Mouse (Mus musculus): ENCODE measurements around the gene Tfb2m.

The Tfb2m gene

DNA sequence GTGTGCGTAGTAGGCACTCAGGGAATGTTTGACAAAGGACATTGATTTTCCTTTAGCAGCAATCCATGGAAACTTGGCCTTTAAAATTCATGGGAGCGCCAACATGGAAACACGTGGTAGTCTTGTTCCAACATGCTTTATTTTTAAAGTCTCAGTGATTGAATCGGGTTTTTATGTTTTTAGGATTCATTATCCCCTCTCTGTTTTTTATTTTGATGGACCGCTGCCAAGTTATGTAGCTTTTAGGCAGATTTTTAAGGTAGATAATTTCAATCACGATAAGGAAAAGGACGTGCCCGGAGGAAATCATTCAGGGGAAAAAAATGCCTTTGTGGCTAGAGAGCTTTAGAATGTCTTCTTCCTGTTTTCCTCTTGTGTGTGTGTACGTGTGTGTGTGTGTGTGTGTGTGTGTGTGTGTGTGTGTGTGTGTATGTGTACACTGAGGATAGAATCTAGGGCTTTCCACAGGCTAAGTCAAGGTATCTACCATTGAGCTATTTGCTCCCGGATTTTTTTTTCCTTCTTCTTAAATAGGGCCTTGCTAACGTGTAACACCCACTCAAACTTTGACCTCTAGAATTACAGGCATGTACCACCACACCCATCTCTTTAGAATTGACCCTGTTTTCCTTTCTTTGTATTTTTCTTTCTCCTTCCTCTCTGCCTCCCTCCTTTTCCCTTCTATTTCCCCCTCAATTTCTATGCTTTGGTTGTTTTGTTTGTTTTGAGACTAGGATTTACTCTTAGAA lies 13.6 kb upstream of the Tfb2m start:
- no peak for DNase-seq (ENCODE audit: low read depth)

DNA sequence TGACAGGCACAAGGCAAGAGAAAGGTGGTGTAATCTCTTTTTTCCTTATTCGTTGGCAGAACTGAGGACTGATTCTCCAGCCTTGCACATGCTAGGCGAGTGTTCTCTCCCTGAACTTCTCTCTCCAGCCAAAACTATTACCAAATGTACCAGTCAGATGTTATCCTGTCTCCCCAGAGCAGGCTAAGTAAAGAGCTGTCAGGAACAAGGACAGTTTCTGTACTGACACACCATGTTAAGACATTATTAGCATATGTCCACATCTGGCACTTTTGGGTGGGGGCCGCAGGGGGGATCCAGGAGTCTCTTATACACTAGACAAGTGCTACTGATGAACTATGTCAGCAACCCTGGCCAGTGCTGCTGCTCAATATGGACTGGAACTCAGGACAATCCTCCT lies 10.9 kb upstream of the Tfb2m start:
- no peak for DNase-seq (ENCODE audit: low read depth)

DNA sequence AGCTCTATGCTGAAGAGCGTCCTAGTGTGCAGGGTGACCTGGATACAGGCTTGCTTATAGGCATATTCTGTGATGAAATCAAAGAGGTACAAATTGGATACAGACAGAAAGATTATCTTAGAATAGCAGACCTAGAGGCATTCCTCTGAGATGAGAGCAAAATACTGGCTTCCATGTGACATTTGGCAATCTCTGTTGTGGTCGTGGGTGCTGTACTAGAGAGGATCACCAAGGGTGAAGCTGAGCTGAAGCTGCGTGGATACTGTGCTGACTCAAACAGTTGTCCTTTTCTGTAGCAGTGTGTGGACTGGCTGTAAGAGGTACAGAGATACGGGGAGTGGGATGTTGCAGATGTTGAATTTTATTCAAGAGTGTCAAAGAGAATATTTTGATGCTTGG lies 7.9 kb upstream of the Tfb2m start:
- DNase-seq (ENCODE audit: low read depth): peak; percentile 32

DNA sequence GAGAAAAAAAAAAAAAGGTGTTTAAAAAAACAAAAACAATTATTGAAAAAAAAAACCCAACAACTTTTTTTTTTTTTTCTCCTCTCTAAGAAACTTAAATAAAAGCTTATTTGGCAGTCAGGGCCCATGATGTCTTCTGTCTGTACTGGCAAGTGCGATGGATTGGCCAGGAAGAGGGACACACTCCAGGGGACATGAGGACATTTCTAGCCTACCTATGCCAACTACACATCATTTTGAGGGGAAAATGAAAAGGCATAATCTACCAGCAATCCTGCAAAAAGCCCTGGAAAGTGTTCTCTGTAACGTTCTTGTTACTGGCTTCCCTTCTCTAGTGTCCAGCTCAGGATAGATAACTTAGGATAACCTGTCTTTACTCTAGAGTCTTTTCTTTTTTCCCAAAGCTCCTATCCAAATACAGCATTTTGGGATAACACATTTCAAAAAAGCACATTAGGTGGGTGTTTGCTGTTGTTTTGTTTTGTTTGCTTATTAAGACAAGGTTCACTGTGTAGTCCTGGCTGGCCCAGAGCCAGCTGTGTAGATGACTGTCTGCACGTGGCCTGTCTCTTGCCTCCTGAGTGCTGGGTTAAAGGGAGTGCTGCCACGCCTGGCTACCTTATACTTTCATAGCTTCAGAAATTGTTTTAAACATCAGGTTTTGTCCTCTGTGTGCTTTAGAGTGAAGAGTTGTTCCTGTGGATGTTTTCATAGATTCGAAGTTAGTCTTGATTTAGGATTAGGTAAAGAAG lies 7.3 kb upstream of the Tfb2m start:
- DNase-seq (ENCODE audit: low read depth): peak; percentile 40

DNA sequence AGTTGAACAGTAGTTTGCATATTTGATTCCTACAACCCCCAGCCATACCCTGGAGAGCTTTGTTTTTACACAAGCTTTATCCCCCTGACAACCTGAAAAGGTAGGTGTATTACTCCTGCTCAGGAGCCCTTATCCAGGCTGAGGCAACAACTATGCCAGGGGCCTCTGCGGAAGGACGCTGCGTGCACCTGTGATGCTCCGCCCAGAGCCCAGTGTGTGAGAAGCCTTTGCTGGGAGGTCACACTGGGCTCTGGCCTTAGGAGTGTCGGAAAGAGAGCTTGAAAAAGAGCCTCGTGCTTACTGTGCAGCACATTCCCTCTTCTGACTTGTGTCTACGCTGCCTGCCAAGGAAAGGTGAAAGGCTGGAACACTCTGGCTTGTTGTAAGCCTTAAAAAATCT lies 6.7 kb upstream of the Tfb2m start:
- no peak for DNase-seq (ENCODE audit: low read depth)

DNA sequence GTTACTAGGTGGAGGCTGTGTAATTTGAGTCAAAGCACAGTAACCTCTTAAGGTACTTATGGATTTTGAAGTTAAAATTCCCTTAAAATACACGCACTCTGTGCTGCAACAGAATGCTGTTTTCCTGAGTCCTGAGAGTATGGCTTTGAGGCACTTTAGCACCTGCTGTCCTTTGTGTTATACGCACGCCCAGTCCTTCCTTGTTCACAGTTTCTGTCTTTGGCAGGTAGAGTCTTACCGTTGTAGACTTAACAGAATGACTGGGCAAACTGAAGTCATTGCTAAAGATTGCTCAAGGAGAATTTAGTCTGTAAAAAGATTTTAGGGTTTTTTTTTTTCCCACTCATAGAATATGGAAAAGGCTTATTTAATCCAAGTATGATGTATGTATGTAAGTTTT lies 5.9 kb upstream of the Tfb2m start:
- no peak for DNase-seq (ENCODE audit: low read depth)

DNA sequence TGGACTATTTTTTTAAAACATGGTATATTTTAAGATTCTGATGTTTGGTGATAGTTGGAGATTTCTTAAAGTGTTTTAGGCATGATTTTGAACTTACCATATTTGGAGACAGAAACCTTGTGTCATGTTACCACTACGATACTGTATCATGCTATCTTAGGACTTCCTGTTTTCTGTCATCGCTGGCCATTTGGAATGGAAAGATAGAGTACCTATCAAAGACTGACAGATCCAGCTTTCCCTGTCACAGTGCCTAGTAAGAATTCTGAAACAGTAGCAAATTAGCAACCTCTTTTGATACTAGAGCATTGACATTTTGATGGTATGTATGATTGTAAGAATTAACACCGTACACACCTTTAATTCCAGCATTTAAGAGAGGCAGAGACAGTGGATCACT lies 5.3 kb upstream of the Tfb2m start:
- DNase-seq (ENCODE audit: low read depth): no peak

DNA sequence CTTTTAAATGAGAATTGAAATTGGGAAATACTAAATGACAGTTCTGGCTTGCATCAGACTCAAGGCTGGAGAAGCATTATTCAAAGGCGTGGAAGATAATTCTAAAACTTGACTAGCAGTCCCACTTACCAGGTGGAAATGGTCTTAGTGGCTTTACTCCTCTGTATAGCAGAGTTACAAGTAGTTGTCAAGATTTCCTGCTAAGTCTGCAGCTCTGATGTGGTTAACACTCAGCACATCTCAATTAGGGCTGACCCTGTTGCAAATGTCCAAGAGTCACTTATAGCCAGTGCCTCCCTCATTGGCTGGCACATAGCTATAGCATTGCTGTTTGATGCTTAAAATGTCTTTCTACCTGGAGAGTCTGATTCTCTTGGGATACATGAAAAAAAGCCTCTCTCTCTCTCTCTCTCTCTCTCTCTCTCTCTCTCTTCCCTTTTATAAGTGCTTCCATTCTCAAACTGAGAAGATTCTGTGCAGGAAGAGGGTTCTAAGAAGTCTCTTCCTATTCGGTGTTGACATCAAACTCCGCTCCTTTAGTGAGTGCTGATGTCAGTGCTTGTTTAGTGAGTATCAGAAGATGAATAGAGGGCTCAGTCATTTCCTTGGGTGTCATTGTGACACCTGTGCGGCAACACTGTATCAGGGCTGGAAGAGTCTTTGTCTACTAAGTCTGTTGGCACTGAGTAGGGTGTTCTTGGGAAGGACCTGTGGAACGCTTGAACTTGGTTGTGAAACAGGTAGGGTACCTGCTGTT lies 3.1 kb upstream of the Tfb2m start:
- DNase-seq (ENCODE audit: low read depth): no peak

DNA sequence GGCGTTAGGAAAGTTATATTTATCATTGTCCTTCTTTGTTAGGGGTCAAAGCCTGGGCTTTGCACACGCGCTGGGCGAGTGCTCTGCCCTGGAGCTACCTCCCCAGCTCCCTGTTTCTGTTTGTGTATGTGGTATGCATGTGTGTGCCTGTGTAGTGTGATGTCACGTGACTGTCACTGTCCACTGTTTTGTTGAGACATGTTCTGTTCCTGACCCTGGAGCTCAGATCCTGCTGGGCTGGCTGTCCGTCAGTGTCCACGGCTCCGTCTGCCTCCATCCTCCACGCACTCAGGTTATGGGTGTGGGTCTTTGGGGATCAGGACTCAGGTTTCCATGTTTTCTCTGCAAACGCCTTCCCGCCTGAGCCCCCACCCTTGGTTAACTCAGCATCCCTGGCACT lies 2.2 kb upstream of the Tfb2m start:
- no peak for DNase-seq (ENCODE audit: low read depth)

DNA sequence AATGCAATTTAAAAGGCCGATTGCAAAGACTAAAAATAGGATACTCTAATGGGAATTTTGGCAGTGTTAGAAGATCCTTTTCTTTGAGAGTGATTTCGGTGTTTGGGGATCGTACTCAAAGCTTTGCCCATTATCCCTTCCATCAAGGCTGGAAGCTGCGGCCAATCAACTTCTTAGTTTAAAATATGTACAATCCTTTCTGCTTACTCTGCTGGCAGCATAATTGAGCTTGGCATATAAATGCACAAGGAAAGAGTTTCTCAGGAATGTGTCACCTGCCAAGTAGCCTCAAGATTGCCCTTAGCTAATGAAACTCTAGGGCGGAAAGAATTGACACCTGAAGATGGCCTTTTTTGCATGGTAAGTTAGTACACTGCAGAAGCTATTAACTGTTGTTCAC lies 1.1 kb upstream of the Tfb2m start:
- peak; percentile 50 for DNase-seq (ENCODE audit: low read depth)

DNA sequence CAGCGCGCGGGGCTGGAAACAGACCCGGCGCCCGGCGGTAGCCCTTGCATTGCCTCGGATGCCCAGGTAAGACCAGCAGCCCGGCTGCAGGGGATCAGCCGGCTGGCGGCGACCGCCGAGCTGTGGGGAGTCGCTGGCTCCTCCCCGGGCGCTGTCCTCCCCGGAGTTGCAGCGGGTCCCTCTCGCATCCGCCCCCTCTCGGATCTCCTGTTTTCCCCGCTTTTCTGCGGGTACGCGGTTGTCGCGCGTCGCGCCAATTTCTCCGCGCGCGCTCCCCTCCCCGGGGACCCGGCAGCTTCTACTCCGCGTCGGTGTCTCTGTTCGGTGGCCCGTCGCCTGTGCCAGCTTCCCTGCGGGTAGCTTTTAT lies 467 bp upstream of the Tfb2m start:
- no peak for DNase-seq (ENCODE audit: low read depth)

DNA sequence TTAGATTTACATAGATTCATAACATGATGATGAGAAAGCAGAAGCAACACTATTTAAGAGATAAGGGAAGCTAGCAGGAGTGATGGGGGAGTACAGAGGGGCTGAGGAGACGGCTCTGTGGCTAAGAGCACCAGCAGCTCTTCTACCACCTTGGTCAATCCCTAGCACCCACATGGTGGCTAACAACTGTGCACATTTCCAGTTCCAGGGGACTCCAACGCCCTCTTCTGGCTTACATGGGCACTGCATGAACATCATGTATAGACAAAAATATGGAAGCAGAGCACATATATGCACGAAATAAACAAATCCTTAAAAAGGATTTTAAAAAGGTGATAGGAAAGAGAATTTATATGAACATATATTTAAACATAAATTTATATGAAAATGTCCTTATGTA lies 4.6 kb downstream of the Tfb2m start:
- DNase-seq (ENCODE audit: low read depth): peak; percentile 36

DNA sequence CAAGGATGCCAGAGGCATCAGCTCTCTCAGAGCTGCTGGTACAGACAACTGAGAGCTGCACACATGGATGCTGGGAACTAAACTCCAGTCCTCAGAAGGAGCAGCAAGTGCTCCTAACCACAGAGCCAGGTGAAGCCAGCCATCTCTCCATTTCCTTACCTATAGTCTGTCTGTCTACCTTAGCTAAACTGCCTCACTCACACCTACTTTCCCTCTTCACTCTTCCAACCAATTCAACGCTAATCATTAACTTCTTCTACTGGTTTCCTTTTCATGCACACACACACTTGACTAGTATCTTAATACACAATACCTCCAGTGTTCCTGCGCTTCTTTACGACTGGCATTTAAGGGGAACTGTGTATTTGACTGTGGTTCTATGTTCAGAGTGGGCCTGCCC lies 6.2 kb downstream of the Tfb2m start:
- DNase-seq (ENCODE audit: low read depth): no peak

DNA sequence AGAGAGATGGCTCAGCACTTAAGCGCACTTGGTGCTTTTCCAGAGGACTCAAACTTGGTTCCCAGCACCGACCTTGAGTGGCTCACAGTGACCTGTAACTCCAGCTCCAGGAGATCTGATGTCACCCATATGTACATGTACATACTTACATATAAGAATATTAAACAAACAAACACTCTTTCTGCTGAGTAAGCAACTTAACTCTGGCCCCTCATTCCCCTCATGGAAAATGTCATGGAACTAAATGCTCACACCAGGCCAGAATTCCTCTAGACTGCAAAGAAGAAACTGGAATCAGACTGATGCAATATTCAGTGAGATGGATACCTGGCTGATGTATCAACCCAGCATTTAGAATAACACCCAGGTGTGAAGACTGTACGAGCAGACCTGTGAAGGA lies 7.0 kb downstream of the Tfb2m start:
- DNase-seq (ENCODE audit: low read depth): no peak

DNA sequence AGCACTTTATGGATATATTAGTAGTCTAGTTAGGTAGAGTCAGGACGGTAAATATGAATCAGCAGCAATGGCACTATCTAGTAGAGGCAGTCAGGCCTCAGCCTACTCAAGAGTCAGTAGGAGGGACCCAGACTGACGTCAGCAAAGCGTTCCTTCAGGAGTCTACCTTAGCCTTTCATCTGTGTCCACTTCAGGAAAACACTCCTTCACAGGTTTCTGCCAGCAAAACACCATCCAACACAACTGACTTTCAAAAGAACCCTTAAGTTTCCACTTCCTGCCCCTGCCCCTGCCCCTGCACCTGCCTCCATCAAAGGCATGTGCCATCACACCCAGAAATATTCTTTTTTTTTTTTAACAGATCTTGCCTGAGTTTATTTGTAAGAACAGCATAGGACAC lies 26.2 kb downstream of the Tfb2m start:
- DNase-seq (ENCODE audit: low read depth): no peak

DNA sequence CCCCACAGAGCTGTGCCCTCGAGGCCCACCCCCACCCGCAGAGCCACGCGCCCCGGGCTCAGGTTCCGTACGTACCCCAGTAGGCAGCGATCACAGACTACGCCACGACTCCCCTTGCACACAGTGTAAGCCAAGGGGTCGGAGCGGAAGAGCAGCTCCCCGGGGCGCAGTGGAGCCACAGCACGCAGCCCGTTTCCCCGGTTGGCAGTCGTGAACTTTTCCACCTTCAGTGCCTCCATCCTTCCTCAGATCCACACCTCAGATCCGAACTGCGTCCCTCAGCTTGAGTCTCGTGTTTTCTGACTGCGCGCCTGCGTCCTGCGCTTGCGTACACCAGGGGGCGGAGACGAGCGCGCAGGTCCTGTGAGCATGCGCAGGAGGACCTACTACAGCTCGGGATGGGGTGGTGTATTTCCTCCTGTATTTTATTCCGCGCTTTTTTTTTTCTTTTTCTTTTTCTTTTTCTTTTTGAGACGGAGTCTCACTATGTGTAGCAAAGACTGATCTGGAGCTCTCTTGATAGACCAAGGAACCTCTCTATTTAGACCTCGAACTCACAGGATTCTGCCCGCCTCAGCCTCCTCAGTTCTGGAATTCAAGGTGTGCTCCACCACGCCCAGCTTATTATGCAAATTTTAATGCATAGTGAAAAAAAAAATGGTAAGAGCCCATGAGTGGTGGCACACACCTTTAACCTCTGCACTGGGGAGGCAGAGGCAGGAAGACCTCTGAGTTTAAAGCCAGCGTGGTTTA lies 28.2 kb downstream of the Tfb2m start, which contains the start of gene Smyd3:
Gene Smyd3, minus strand, starts transcription at position 329 of the 753 bp plus-strand sequence.
- DNase-seq (ENCODE audit: low read depth): peak; percentile 96

DNA sequence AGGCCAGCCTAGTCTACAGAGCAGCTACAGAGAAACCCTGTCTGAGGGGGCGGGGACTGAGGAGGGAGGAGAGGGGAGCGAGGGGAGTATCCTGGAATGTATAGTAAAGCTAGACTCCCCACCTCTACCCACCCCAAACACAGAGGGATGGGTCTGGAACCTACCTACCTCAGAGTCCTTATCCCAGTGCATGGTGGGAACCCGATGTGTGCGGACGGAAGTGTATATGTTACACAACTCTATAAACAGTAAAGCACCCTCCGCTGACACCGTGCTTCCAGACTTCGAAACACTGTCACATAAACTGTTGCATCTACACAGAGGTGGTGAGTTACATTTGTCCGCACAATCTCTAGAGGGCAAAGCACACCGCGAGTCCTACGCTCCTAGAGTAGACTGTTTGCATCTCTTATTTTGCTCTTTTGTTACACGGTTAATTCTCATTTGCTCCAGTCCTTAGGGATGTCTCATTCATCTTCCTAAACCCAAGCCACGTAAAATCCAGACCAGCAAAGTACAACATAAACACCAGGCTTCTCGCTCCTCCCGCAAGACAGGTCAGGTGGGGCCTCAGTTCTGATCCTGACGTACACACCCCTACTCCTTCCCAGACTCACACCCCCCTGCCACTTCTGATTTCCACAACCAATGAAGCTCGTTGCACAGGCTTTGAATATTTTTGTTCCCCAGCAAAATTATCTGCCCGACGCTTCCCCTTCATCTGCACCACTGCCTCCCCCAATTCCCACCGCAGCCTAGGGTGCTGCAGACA lies 28.9 kb downstream of the Tfb2m start:
- peak; percentile 47 for DNase-seq (ENCODE audit: low read depth)

DNA sequence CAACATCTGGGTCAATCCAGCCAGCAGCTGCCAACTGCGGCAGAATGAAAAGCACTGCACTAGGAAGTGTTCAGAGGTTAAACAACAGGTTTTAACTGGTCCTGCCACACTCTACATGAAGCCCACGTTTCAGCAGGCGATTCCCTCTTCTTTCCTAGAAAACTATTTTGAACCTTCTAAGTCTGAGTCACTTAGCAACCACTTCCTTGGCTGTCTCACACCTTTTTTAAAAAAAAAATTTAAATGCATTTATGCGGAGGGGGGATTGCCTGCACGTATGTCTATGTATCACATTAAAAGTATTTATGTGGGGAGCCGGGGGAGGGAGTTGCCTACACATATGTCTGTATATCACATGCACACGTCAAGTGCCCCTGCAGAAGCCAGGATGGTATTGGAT lies 34.2 kb downstream of the Tfb2m start:
- DNase-seq (ENCODE audit: low read depth): no peak

DNA sequence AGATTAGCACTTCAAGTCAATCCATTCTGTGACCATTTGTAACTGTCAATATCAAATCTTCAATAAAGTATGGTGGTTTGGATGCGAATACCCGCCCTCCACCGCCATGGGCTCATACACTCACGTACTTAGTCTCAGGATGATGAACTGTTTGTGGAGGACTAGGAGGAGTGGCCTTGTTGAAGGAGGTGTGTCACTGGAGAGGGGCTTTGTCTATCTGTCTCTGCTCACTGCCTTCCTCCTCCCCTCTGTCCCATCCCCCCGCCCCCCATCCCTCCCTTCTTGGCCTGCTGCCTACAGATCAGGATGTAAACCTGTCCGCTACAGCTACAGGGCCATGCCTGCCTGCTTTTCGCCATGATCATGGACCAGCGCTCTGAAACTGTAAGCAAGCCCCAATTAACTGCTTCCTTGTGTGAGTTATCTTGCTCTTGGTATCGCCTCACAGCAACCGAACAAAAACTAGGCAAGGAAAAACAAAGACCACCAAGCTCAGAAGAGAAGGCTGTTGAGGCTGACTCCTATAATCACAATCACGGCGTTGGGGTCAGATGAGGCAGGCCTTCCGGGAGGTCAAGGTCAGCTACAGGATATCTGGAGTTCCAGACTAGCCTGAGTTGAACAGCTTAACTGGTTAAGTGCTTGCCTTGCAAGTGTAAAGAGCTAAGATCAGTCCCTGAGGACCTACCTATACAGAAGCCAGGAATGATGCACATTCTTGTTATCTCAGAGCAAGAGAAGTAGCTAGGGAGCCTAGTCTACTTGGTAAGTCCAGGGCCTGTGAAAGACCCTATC lies 35.3 kb downstream of the Tfb2m start:
- DNase-seq (ENCODE audit: low read depth): no peak

DNA sequence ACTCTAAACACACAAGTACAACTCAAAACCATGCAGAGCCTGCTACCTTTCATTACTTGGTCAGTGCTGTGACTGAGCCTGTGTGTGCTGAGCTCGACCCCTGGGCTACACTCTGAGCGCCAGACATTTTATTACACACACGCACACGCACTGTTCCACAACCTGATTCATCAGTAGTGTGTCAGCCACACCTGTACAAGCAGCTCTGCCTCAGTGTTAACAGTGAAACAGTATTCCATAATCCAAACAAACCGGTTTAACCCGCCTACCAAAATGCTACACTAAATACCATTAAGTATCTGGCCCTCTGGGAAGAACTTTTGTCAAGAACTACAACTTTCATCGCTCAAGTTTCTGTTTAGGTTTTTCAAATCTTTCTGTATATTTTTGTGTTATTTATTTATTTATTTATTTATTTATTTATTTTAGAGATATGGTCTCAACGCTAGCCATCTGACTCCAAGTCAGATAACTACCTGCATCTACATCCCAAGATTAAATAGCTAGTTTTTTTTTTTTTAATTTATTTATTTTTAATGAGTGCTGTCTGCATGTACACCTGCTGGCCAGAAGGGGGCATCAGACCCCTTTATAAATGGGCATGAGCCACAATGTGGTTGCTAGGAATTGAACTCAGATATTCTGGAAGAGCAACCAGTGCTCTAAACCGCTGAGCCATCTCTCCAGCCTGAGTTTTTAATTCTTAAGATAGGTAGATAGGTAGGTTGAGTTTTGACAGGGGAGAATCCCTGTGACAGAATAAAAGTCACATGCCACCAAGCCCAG lies 39.3 kb downstream of the Tfb2m start:
- DNase-seq (ENCODE audit: low read depth): peak; percentile 78
